Mouse (Mus musculus) forebrain, embryonic 11.5 days (tissue): ENCODE measurements at regions not wholly inside any gene's neighbourhood (a gene's known extent, or its start where the extent isn't known, plus 50 kb on each side); places are given as distances from the start of the nearest gene placed in this dataset.

ENCODE experiments used
- ATAC-seq: fragments of 200-750 bp; cut with Nextera tagmentation; replicated peaks from 2 replicates; pipeline ENCODE4 v1.8.0; 2017; ENCODE audit warnings: moderate TSS enrichment; ENCODE audit not compliant: low FRiP score
- DNase-seq: peaks from one replicate; pipeline ENCODE4 v3.0.0-alpha.2; 2017; ENCODE audit warnings: low spot score
- H3K27ac ChIP-seq: fragments of 300-500 bp; sonication (generic); 2 replicates; pipeline ENCODE4 v1.5.1; 2014; ENCODE audit warnings: low read depth, low read length
- H3K27me3 ChIP-seq: fragments of 300-500 bp; sonication (generic); 2 replicates; pipeline ENCODE4 v1.6.1; 2014; ENCODE audit warnings: mild to moderate bottlenecking, low read length, mixed read lengths; ENCODE audit not compliant: control insufficient read depth, insufficient read depth
- H3K36me3 ChIP-seq: fragments of 300-500 bp; sonication (generic); 2 replicates; pipeline ENCODE4 v1.6.1; 2014; ENCODE audit warnings: mild to moderate bottlenecking, low read length, moderate library complexity, mixed read lengths; ENCODE audit not compliant: control insufficient read depth, insufficient read depth
- H3K4me1 ChIP-seq: fragments of 300-500 bp; sonication (generic); replicated peaks from 2 replicates; pipeline ENCODE4 v1.6.1; 2014; ENCODE audit warnings: low read length, mixed read lengths; ENCODE audit not compliant: control insufficient read depth, insufficient read depth
- H3K4me2 ChIP-seq: fragments of 300-500 bp; sonication (generic); 2 replicates; pipeline ENCODE4 v1.6.1; 2014; ENCODE audit warnings: low read depth, mild to moderate bottlenecking, low read length, moderate library complexity, mixed read lengths; ENCODE audit not compliant: severe bottlenecking
- H3K4me3 ChIP-seq: fragments of 300-500 bp; sonication (generic); 2 replicates; pipeline ENCODE4 v1.5.1; 2014; ENCODE audit warnings: low read depth, low read length
- H3K9ac ChIP-seq: fragments of 300-500 bp; sonication (generic); 2 replicates; pipeline ENCODE4 v1.6.1; 2014; ENCODE audit warnings: low read length
- H3K9me3 ChIP-seq: fragments of 300-500 bp; sonication (generic); 2 replicates; pipeline ENCODE4 v1.6.1; 2016; ENCODE audit warnings: low read length, mixed read lengths; ENCODE audit not compliant: control insufficient read depth
- WGBS: fragments of 180-500 bp; shearing (Covaris S2); extraction: QIAGEN DNeasy Blood & Tissue Kit; methylation state at CpG from one replicate; pipeline ENCODE4 v1.1.7; 2014; 5-methylcytosine and 5-hydroxymethylcytosine counted together

DNA sequence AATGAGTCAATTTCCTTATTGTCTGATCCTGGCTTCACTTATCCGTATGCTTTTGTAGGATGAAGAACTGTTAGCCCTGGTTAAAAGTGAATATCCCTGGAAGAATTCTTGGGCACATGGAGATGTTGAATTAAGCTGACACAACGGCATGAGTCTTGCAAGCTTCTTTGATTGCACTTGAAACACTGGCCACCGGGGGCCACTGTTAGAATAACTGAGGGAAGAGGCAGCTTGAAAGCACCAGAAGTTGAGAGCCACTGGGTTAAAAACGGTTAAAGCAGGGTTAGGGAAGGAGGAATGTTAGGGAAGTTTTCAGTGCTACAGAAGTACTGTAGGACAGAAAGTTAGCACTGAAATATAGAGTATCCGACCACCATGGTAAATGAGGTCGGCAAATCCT, 190.5 kb upstream of the Grin3a start:
- Histone ChIP-seq H3K27me3 (no peaks in the 10 kb centered on the region), H3K4me1 (no peaks in the 10 kb centered on the region), H3K4me3 (no peak overlapping the region), H3K9ac (no peak overlapping the region), H3K4me2 (no peak overlapping the region), H3K9me3 (no peaks in the 10 kb centered on the region), H3K36me3 (no peaks in the 10 kb centered on the region), H3K27ac (no peak overlapping the region)
- no peak for DNase-seq
- 71% methylated on average over 6 of the region's 6 CpGs for WGBS
- ATAC-seq: no peak

DNA sequence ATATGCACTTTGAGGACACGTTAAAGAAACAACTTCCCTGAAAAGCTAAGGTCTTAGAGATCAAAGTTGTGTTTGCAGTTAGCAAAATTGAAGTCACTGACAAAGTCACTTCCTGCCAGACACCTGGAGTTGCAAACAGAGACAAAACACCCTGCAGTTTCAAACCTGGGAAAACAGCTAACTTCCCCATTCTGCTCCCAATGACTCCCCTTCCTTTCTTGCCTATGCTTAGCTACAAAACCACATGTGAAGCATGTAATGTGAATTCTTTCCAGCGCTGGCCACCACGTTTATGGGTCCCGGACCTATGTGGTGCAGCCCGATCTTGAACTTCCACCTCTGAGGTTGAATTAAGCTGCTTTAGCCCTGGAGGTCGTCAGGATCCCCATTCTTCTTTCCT, 179.8 kb upstream of the Grin3a start:
- no peaks in the 10 kb centered on the region for H3K9me3 ChIP-seq
- no peak overlapping the region for H3K4me3 ChIP-seq
- 67% methylated on average over 6 of the region's 6 CpGs for WGBS
- H3K9ac ChIP-seq: no peak overlapping the region
- DNase-seq: no peak
- no peak for ATAC-seq
- no peaks in the 10 kb centered on the region for H3K36me3 ChIP-seq
- H3K4me1 ChIP-seq: no peaks in the 10 kb centered on the region
- no peak overlapping the region for H3K4me2 ChIP-seq
- H3K27ac ChIP-seq: no peak overlapping the region
- no peaks in the 10 kb centered on the region for H3K27me3 ChIP-seq
